Mouse (Mus musculus): ENCODE data around the gene Ube2m. TPM values are rescaled to one million over a fixed set of nuclear protein-coding genes. Genes with fewer than 3 reads are reported as not detected.

The Ube2m gene
- polyA plus RNA-seq, 1 experiment, result 22.8 TPM

DNA sequence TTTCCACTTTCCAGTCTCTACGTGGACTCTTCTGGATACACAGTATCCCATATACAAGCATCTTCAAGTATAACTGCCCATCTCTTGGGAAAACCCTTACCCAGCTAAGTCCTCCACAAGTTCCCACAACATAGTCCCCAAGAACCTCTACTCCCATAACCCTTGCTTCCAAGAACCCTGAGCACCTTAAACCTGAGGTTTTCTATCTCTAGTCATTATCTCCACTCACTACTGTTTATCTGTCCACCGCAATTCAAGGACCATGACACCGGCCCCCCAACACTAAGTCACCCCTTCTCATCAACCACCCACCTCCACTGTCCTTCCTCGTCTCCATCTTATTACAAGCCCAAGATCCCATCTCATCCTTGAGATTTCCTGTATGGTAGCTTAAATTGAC lies 1.3 kb downstream of the Ube2m start:
- TF ChIP-seq GATA1 (IDR thresholded peaks at IDR 0.05; ENCODE audit: low read length) (no peak), TAL1 (IDR thresholded peaks at IDR 0.05; ENCODE audit: low read length) (no peak)
- no peaks in the 10 kb centered on the region for H3K9me3 ChIP-seq (ENCODE audit: control insufficient read depth, low read length)
- peaks cover 64% of the 10 kb centered on the region for H3K4me1 ChIP-seq (ENCODE audit: control insufficient read depth)
- peaks cover 47% of the 10 kb centered on the region for H3K36me3 ChIP-seq (ENCODE audit: control insufficient read depth)
- H3K4me3 ChIP-seq (replicated peaks), result peak overlapping the region; percentile 85
- peaks cover 15% of the 10 kb centered on the region for H3K27me3 ChIP-seq (ENCODE audit: control insufficient read depth)

DNA sequence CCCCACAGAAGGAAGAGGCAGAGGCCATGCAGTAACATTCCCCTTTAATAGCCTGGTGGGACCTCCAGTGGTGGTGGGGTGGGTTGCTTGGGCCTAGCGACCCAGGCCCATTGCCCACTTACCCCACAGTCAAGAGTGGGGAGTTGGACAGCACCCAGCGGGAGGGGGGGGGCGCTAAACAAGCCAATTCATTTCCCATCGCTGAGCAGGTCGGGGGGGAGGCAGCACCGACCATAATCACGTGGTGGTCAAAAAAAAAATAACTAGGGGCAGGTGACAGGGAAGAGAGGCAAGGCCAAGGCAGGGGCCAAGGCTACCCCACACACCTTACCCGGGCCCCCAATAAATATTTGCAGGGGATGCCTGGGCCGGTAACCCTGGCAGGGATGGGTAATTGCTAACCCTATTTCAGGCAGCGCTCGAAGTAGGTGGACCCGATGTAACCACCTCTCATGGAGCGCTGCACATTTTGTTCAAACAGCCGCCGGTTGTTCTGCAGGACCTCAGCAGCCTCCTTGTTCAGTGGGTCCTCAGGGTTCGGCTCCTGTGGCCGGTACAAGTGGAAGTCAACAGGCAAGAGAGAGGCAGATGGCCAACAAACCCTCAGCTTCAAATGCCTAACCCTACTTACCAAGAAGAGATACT lies 2.7 kb downstream of the Ube2m start:
- TF ChIP-seq GATA1 (IDR thresholded peaks at IDR 0.05; ENCODE audit: low read length) (no peak), TAL1 (IDR thresholded peaks at IDR 0.05; ENCODE audit: low read length) (no peak)
- Histone ChIP-seq H3K4me1 (ENCODE audit: control insufficient read depth) (peaks cover 64% of the 10 kb centered on the region), H3K9me3 (ENCODE audit: control insufficient read depth, low read length) (no peaks in the 10 kb centered on the region), H3K4me3 (replicated peaks) (peak overlapping the region; percentile 80), H3K27me3 (ENCODE audit: control insufficient read depth) (peaks cover under 1% of the 10 kb centered on the region; the same call in 1 of the 2 replicates), H3K36me3 (ENCODE audit: control insufficient read depth) (peaks cover 59% of the 10 kb centered on the region)

DNA sequence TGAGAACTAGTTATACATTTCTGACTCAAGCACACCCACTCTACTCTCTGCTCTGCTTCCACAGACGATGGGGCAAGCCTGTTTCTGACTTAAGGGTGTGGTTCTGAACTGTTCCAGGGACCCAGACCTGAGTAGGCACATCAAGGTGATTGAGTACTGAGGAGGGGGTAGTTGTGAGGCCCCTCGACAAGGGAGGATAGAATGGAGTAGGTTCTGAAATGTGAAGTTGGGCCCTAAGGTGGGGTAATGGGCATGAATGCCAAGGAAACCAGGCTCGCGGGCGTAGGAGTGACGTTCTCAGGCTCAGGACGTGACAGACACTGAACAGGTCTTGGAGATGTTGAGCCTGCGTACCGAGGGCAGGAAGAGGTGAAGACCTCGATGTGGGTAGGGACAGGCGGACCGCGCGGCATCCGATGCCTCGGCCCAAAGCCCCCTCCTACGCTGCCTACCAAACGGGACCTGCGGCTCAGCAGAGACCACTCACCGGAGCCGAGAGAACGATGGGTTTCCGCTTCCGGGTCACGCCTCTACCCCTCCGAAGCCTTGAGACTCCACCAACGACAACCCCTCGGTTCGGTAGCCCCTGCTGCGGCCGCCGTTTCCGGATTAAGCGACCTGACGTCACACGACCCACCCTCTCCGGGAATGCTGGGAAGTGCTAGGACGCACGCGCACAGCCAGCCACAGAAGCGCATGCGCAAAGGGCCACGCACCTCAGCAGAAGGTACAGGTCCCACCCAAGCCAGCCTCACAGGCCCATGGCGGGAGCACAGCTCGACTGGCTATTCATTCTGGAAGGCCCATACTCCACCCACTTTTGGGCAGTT lies 3.7 kb downstream of the Ube2m start, which contains the start of gene Chmp2a:
TSS of gene Chmp2a (minus strand) at position 660 of the 830 bp plus-strand sequence.
- Histone ChIP-seq H3K4me1 (ENCODE audit: control insufficient read depth) (peaks cover 62% of the 10 kb centered on the region), H3K36me3 (ENCODE audit: control insufficient read depth) (peaks cover 69% of the 10 kb centered on the region), H3K4me3 (replicated peaks) (peak within 1 kb of the TSS; percentile 80), H3K27me3 (ENCODE audit: control insufficient read depth) (no peaks in the 10 kb centered on the region), H3K9me3 (ENCODE audit: control insufficient read depth, low read length) (no peaks in the 10 kb centered on the region)
- no peak for TF ChIP-seq GATA1 (IDR thresholded peaks at IDR 0.05; ENCODE audit: low read length)
- TF ChIP-seq TAL1 (IDR thresholded peaks at IDR 0.05; ENCODE audit: low read length), result no peak

DNA sequence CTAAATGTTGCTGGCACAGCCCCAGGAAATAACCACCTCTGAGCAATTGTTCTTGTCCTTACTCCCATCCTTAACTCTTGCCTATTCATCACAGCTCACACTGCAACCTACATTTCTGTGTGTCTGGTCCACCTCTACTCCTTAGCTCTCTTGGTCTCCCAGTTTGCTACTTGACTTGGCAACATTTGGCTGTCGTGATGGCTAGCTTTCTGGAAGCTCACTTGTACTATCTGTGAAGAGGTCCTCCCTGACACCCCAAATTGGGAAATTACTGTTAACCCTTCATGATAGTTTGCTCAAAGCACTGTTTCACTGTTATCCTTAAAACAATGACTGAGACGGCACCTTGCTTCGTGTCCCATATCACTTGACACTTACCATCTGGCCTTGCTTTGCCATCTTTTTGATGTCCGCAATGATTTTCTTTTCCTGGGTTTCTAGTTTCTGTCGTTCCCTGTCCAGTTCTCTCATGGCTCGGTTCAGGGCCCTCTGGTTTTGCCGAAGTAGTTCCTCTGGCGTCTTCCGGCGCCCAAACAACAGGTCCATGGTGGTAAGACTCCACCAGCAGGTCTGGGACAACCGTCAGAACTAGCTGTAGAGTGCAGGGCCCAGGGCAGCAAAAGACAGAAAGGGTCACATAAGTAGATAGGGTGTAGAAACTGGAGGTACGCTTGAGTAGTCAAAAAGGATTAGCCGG lies 4.5 kb downstream of the Ube2m start:
- peaks cover 77% of the 10 kb centered on the region for H3K36me3 ChIP-seq (ENCODE audit: control insufficient read depth)
- H3K4me3 ChIP-seq (replicated peaks), result peak overlapping the region; percentile 80
- no peaks in the 10 kb centered on the region for H3K27me3 ChIP-seq (ENCODE audit: control insufficient read depth)
- no peaks in the 10 kb centered on the region for H3K9me3 ChIP-seq (ENCODE audit: control insufficient read depth, low read length)
- TF ChIP-seq GATA1 (IDR thresholded peaks at IDR 0.05; ENCODE audit: low read length) (no peak), TAL1 (IDR thresholded peaks at IDR 0.05; ENCODE audit: low read length) (no peak)
- peaks cover 54% of the 10 kb centered on the region for H3K4me1 ChIP-seq (ENCODE audit: control insufficient read depth)

DNA sequence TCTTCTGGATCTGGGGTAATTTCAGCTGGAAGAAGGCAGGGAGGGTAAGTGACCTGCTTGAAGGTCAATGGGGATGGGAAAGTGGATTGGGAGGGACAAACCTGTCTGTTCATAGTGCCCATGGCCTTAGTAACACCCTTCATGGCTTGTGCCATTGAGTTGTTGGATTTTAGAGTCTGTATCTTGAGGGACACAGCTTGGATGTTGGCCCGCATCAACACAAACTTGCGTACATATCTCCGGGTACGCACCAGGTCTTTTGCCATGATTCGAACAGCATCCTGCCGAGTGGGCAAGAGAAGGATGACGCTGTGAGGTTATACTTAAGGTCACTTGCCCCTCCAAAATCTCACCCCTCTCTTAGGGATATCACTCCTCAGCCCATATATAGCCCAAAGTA lies 5.5 kb downstream of the Ube2m start:
- Histone ChIP-seq H3K4me3 (replicated peaks) (no peak overlapping the region), H3K4me1 (ENCODE audit: control insufficient read depth) (peaks cover 51% of the 10 kb centered on the region), H3K36me3 (ENCODE audit: control insufficient read depth) (peaks cover 87% of the 10 kb centered on the region), H3K27me3 (ENCODE audit: control insufficient read depth) (no peaks in the 10 kb centered on the region), H3K9me3 (ENCODE audit: control insufficient read depth, low read length) (no peaks in the 10 kb centered on the region)
- TF ChIP-seq TAL1 (IDR thresholded peaks at IDR 0.05; ENCODE audit: low read length) (no peak), GATA1 (IDR thresholded peaks at IDR 0.05; ENCODE audit: low read length) (no peak)

DNA sequence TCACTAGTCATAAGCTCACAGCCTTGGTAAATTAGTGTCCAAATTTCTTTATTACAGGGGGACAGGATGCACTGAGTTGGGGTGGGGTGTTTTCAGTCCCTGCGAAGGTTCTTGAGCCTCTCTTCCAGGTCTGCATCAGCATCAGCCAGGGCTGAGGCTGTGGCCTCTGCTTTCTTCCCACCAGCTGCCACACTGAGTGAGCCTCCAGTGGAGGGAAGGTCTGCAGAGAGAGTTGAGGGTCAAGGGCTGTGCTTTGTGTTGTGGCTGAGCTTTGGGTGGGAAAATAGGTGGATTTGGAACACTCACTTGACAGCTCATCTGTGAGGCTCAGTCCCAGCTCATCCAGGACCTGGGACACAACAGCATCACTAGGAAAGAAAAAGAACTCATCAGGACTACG lies 6.1 kb downstream of the Ube2m start:
- Histone ChIP-seq H3K4me1 (ENCODE audit: control insufficient read depth) (peaks cover 49% of the 10 kb centered on the region), H3K36me3 (ENCODE audit: control insufficient read depth) (peaks cover 93% of the 10 kb centered on the region), H3K4me3 (replicated peaks) (no peak overlapping the region), H3K9me3 (ENCODE audit: control insufficient read depth, low read length) (no peaks in the 10 kb centered on the region), H3K27me3 (ENCODE audit: control insufficient read depth) (no peaks in the 10 kb centered on the region)
- TF ChIP-seq TAL1 (IDR thresholded peaks at IDR 0.05; ENCODE audit: low read length) (no peak), GATA1 (IDR thresholded peaks at IDR 0.05; ENCODE audit: low read length) (no peak)

DNA sequence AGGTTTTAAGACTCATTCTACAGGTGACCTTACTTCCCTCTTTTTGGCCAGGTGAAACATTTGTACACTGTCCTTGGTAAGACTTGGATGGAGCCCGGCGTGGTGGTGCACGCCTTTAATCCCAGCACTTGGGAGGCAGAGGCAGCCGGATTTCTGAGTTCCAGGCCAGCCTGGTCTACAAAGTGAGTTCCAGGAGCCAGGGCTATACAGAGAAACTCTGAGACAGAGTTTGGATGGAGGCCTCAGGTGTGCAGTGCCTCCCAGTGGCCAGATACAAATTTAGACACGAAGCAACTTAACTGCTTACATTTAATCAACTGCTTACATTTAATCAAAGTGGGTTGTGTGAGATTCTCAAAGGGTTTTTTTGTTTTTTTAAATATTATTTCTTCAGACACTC lies 7.0 kb downstream of the Ube2m start:
- Histone ChIP-seq H3K4me3 (replicated peaks) (no peak overlapping the region), H3K27me3 (ENCODE audit: control insufficient read depth) (no peaks in the 10 kb centered on the region), H3K9me3 (ENCODE audit: control insufficient read depth, low read length) (no peaks in the 10 kb centered on the region), H3K36me3 (ENCODE audit: control insufficient read depth) (peaks cover 95% of the 10 kb centered on the region), H3K4me1 (ENCODE audit: control insufficient read depth) (peaks cover 47% of the 10 kb centered on the region)
- TF ChIP-seq TAL1 (IDR thresholded peaks at IDR 0.05; ENCODE audit: low read length), result no peak
- no peak for TF ChIP-seq GATA1 (IDR thresholded peaks at IDR 0.05; ENCODE audit: low read length)

DNA sequence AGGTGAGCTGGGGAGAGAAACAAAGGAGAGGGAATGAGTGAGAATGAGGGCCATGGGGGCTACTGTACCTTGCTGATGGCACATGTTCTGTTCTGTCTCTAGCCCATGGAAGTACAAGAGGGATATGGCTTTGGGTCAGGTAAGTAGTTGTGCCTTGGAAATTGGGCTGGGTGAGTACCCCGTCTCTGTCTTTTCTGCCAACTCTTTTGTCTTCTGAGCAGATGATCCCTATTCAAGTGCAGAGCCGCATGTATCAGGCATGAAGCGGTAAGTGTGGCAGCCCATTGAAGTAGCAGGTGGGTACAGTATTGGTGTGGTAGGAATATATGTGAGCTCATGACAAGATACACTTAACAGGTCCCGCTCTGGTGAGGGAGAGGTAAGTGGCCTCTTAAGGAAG lies 9.1 kb downstream of the Ube2m start:
- Histone ChIP-seq H3K9me3 (ENCODE audit: control insufficient read depth, low read length) (no peaks in the 10 kb centered on the region), H3K4me1 (ENCODE audit: control insufficient read depth) (peaks cover 43% of the 10 kb centered on the region), H3K27me3 (ENCODE audit: control insufficient read depth) (no peaks in the 10 kb centered on the region), H3K36me3 (ENCODE audit: control insufficient read depth) (peaks cover 90% of the 10 kb centered on the region), H3K4me3 (replicated peaks) (no peak overlapping the region)
- TF ChIP-seq TAL1 (IDR thresholded peaks at IDR 0.05; ENCODE audit: low read length), result no peak
- no peak for TF ChIP-seq GATA1 (IDR thresholded peaks at IDR 0.05; ENCODE audit: low read length)
